Mouse (Mus musculus) midbrain, embryonic 10.5 days (tissue): Measurements from ENCODE around the gene Aldh1a1. TPM values are rescaled to one million over a fixed set of nuclear protein-coding genes. Genes with fewer than 3 reads are reported as not detected.

Experiments used
- DNase-seq: peaks from one replicate; pipeline ENCODE4 v3.0.0-alpha.2; 2017; ENCODE audit warnings: low spot score
- H3K27ac ChIP-seq: fragments of 300-500 bp; sonication (generic); replicated peaks from 2 replicates; pipeline ENCODE4 v1.5.1; 2016; ENCODE audit warnings: mild to moderate bottlenecking
- H3K27me3 ChIP-seq: fragments of 300-500 bp; sonication (generic); 2 replicates; pipeline ENCODE4 v1.6.1; 2016; ENCODE audit warnings: low read depth, mild to moderate bottlenecking; ENCODE audit not compliant: poor library complexity, severe bottlenecking
- H3K36me3 ChIP-seq: fragments of 300-500 bp; sonication (generic); 2 replicates; pipeline ENCODE4 v1.6.1; 2016; ENCODE audit warnings: mild to moderate bottlenecking, moderate library complexity
- H3K4me1 ChIP-seq: fragments of 300-500 bp; sonication (generic); 2 replicates; pipeline ENCODE4 v1.6.1; 2016
- H3K4me3 ChIP-seq: fragments of 300-500 bp; sonication (generic); 2 replicates; pipeline ENCODE4 v1.5.1; 2016; ENCODE audit warnings: mild to moderate bottlenecking, moderate library complexity
- H3K9me3 ChIP-seq: fragments of 300-500 bp; sonication (generic); replicated peaks from 2 replicates; pipeline ENCODE4 v1.6.1; 2016; ENCODE audit warnings: mild to moderate bottlenecking
- WGBS: fragments of 180-500 bp; shearing (Covaris S2); methylation state at CpG from one replicate; pipeline ENCODE4 v1.1.7; 2016; 5-methylcytosine and 5-hydroxymethylcytosine counted together
- polyA plus RNA-seq: library from polyadenylated mRNA; unstranded; fragments of >200 nt; fragmentation: Nextera tagmentation; extraction: Ambion mirVana; gene quantifications from 2 replicates; pipeline ENCODE4 v1.2.1, GENCODE M21; 2016

The Aldh1a1 gene
- polyA plus RNA-seq, result 1.5 and 6.6 TPM in 2 replicates

GRCm38 (mm10) chr19:20492491-20492890 is at the start of gene Aldh1a1:
Gene Aldh1a1, plus strand, starts transcription at chr19:20492715.
- H3K4me3 ChIP-seq, result no peak within 1 kb of the TSS
- H3K27ac ChIP-seq, result no peak within 1 kb of the TSS
- WGBS, result 83% methylated on average over 2 of the region's 2 CpGs
- no peaks in the 10 kb centered on the region for H3K27me3 ChIP-seq
- H3K4me1 ChIP-seq, result no peaks in the 10 kb centered on the region
- no peaks in the 10 kb centered on the region for H3K36me3 ChIP-seq
- no peaks in the 10 kb centered on the region for H3K9me3 ChIP-seq
- no peak for DNase-seq

GRCm38 (mm10) chr19:20447807-20448206 is 44.7 kb upstream of the Aldh1a1 start:
- Histone ChIP-seq H3K36me3 (no peaks in the 10 kb centered on the region), H3K9me3 (no peaks in the 10 kb centered on the region), H3K27ac (no peak overlapping the region), H3K4me3 (no peak overlapping the region), H3K4me1 (no peaks in the 10 kb centered on the region), H3K27me3 (no peaks in the 10 kb centered on the region)
- DNase-seq, result no peak
- whole genome bisulfite sequencing, result 90% methylated on average over 2 of the region's 2 CpGs

- H3K36me3 ChIP-seq, result no peaks in the 10 kb centered on the region
- H3K4me3 ChIP-seq, result no peak overlapping the region
- no peak overlapping the region for H3K27ac ChIP-seq
- H3K9me3 ChIP-seq, result no peaks in the 10 kb centered on the region
- DNase-seq, result no peak
- no peaks in the 10 kb centered on the region for H3K4me1 ChIP-seq
- no peaks in the 10 kb centered on the region for H3K27me3 ChIP-seq
Observed at GRCm38 (mm10) chr19:20449546-20449945, 43.0 kb upstream of the Aldh1a1 start.

- Histone ChIP-seq H3K9me3 (no peaks in the 10 kb centered on the region), H3K4me1 (no peaks in the 10 kb centered on the region), H3K4me3 (no peak overlapping the region), H3K36me3 (no peaks in the 10 kb centered on the region), H3K27ac (no peak overlapping the region), H3K27me3 (no peaks in the 10 kb centered on the region)
- 88% methylated on average over 7 of the region's 7 CpGs for WGBS
- DNase-seq, result no peak
Observed at GRCm38 (mm10) chr19:20451045-20451444, 41.5 kb upstream of the Aldh1a1 start.

- Histone ChIP-seq H3K9me3 (no peaks in the 10 kb centered on the region), H3K36me3 (no peaks in the 10 kb centered on the region), H3K4me1 (no peaks in the 10 kb centered on the region), H3K27me3 (no peaks in the 10 kb centered on the region), H3K4me3 (no peak overlapping the region), H3K27ac (no peak overlapping the region)
- 82% methylated on average over 1 of the region's 1 CpGs for WGBS
- no peak for DNase-seq
Observed at GRCm38 (mm10) chr19:20484497-20484896, 8.0 kb upstream of the Aldh1a1 start.

- no peak for DNase-seq
- no peaks in the 10 kb centered on the region for H3K27me3 ChIP-seq
- H3K4me3 ChIP-seq, result no peak overlapping the region
- H3K36me3 ChIP-seq, result no peaks in the 10 kb centered on the region
- no peaks in the 10 kb centered on the region for H3K9me3 ChIP-seq
- no peaks in the 10 kb centered on the region for H3K4me1 ChIP-seq
- WGBS, result 82% methylated on average over 4 of the region's 4 CpGs
- H3K27ac ChIP-seq, result no peak overlapping the region
Observed at GRCm38 (mm10) chr19:20491950-20492349, 565 bp upstream of the Aldh1a1 start.

GRCm38 (mm10) chr19:20496476-20496875 is 4.0 kb downstream of the Aldh1a1 start:
- no peak for DNase-seq
- Histone ChIP-seq H3K27me3 (no peaks in the 10 kb centered on the region), H3K27ac (no peak overlapping the region), H3K4me3 (no peak overlapping the region), H3K9me3 (no peaks in the 10 kb centered on the region), H3K4me1 (no peaks in the 10 kb centered on the region), H3K36me3 (no peaks in the 10 kb centered on the region)

- Histone ChIP-seq H3K9me3 (no peaks in the 10 kb centered on the region), H3K4me3 (no peak overlapping the region), H3K27me3 (peaks cover 22% of the 10 kb centered on the region), H3K4me1 (peaks cover 22% of the 10 kb centered on the region), H3K27ac (no peak overlapping the region), H3K36me3 (no peaks in the 10 kb centered on the region)
- DNase-seq, result no peak
Observed at GRCm38 (mm10) chr19:20505359-20505758, 12.8 kb downstream of the Aldh1a1 start.

- H3K27ac ChIP-seq, result no peak overlapping the region
- H3K4me1 ChIP-seq, result peaks cover 22% of the 10 kb centered on the region
- DNase-seq, result no peak
- H3K4me3 ChIP-seq, result no peak overlapping the region
- H3K9me3 ChIP-seq, result no peaks in the 10 kb centered on the region
- no peaks in the 10 kb centered on the region for H3K36me3 ChIP-seq
- peaks cover 22% of the 10 kb centered on the region for H3K27me3 ChIP-seq
- 30% methylated on average over 9 of the region's 9 CpGs for WGBS
Observed at GRCm38 (mm10) chr19:20506936-20507615, 14.6 kb downstream of the Aldh1a1 start.

- no peak overlapping the region for H3K4me3 ChIP-seq
- DNase-seq, result no peak
- no peaks in the 10 kb centered on the region for H3K9me3 ChIP-seq
- H3K36me3 ChIP-seq, result no peaks in the 10 kb centered on the region
- no peak overlapping the region for H3K27ac ChIP-seq
- H3K4me1 ChIP-seq, result peaks cover 22% of the 10 kb centered on the region
- WGBS, result 44% methylated on average over 4 of the region's 4 CpGs
- peaks cover 22% of the 10 kb centered on the region for H3K27me3 ChIP-seq
Observed at GRCm38 (mm10) chr19:20508609-20509008, 16.1 kb downstream of the Aldh1a1 start.

- no peak overlapping the region for H3K4me3 ChIP-seq
- no peak overlapping the region for H3K27ac ChIP-seq
- H3K9me3 ChIP-seq, result no peaks in the 10 kb centered on the region
- 95% methylated on average over 2 of the region's 2 CpGs for WGBS
- H3K27me3 ChIP-seq, result peaks cover 11% of the 10 kb centered on the region; the same call in 1 of the 2 replicates
- H3K4me1 ChIP-seq, result peaks cover 17% of the 10 kb centered on the region
- DNase-seq, result no peak
- H3K36me3 ChIP-seq, result no peaks in the 10 kb centered on the region
Observed at GRCm38 (mm10) chr19:20511971-20512370, 19.5 kb downstream of the Aldh1a1 start.

- Histone ChIP-seq H3K27me3 (peaks cover 5% of the 10 kb centered on the region; the same call in 1 of the 2 replicates), H3K4me1 (peaks cover 8% of the 10 kb centered on the region; the same call in 1 of the 2 replicates), H3K27ac (no peak overlapping the region), H3K36me3 (no peaks in the 10 kb centered on the region), H3K4me3 (no peak overlapping the region), H3K9me3 (no peaks in the 10 kb centered on the region)
- 91% methylated on average over 2 of the region's 2 CpGs for WGBS
- DNase-seq, result no peak
Observed at GRCm38 (mm10) chr19:20513181-20513580, 20.7 kb downstream of the Aldh1a1 start.

- DNase-seq, result no peak
- Histone ChIP-seq H3K27ac (no peak overlapping the region), H3K4me1 (peaks cover 1% of the 10 kb centered on the region; the same call in 1 of the 2 replicates), H3K9me3 (no peaks in the 10 kb centered on the region), H3K4me3 (no peak overlapping the region), H3K36me3 (no peaks in the 10 kb centered on the region), H3K27me3 (no peaks in the 10 kb centered on the region)
- 75% methylated on average over 6 of the region's 6 CpGs for WGBS
Observed at GRCm38 (mm10) chr19:20513688-20514361, 21.3 kb downstream of the Aldh1a1 start.
